Mouse (Mus musculus): ENCODE data around the gene Cers6.

GRCm38 (mm10) chr2:69150841-69151240, 289.6 kb downstream of the Cers6 start:
- TF ChIP-seq POLR2A (IDR thresholded peaks at IDR 0.05; ENCODE audit: control insufficient read depth, extremely low read depth, insufficient read depth, low read length, poor library complexity) (no peak), CTCF (IDR thresholded peaks at IDR 0.05; ENCODE audit: borderline replicate concordance, control insufficient read depth, extremely low read depth, insufficient read depth, low read length, poor library complexity) (no peak)
